Mouse (Mus musculus) forebrain, embryonic 11.5 days (tissue): ENCODE measurements around the gene Phf20. TPM values are rescaled to one million over a fixed set of nuclear protein-coding genes. Genes with fewer than 3 reads are reported as not detected.

Source experiments
- ATAC-seq: fragments of 200-750 bp; cut with Nextera tagmentation; replicated peaks from 2 replicates; pipeline ENCODE4 v1.8.0; 2017; ENCODE audit warnings: moderate TSS enrichment; ENCODE audit not compliant: low FRiP score
- DNase-seq: peaks from one replicate; pipeline ENCODE4 v3.0.0-alpha.2; 2017; ENCODE audit warnings: low spot score
- H3K27ac ChIP-seq: fragments of 300-500 bp; sonication (generic); 2 replicates; pipeline ENCODE4 v1.5.1; 2014; ENCODE audit warnings: low read depth, low read length
- H3K27me3 ChIP-seq: fragments of 300-500 bp; sonication (generic); 2 replicates; pipeline ENCODE4 v1.6.1; 2014; ENCODE audit warnings: mild to moderate bottlenecking, low read length, mixed read lengths; ENCODE audit not compliant: control insufficient read depth, insufficient read depth
- H3K36me3 ChIP-seq: fragments of 300-500 bp; sonication (generic); 2 replicates; pipeline ENCODE4 v1.6.1; 2014; ENCODE audit warnings: mild to moderate bottlenecking, low read length, moderate library complexity, mixed read lengths; ENCODE audit not compliant: control insufficient read depth, insufficient read depth
- H3K4me1 ChIP-seq: fragments of 300-500 bp; sonication (generic); replicated peaks from 2 replicates; pipeline ENCODE4 v1.6.1; 2014; ENCODE audit warnings: low read length, mixed read lengths; ENCODE audit not compliant: control insufficient read depth, insufficient read depth
- H3K4me2 ChIP-seq: fragments of 300-500 bp; sonication (generic); 2 replicates; pipeline ENCODE4 v1.6.1; 2014; ENCODE audit warnings: low read depth, mild to moderate bottlenecking, low read length, moderate library complexity, mixed read lengths; ENCODE audit not compliant: severe bottlenecking
- H3K4me3 ChIP-seq: fragments of 300-500 bp; sonication (generic); 2 replicates; pipeline ENCODE4 v1.5.1; 2014; ENCODE audit warnings: low read depth, low read length
- H3K9ac ChIP-seq: fragments of 300-500 bp; sonication (generic); 2 replicates; pipeline ENCODE4 v1.6.1; 2014; ENCODE audit warnings: low read length
- H3K9me3 ChIP-seq: fragments of 300-500 bp; sonication (generic); 2 replicates; pipeline ENCODE4 v1.6.1; 2016; ENCODE audit warnings: low read length, mixed read lengths; ENCODE audit not compliant: control insufficient read depth
- WGBS: fragments of 180-500 bp; shearing (Covaris S2); extraction: QIAGEN DNeasy Blood & Tissue Kit; methylation state at CpG from one replicate; pipeline ENCODE4 v1.1.7; 2014; 5-methylcytosine and 5-hydroxymethylcytosine counted together
- polyA plus RNA-seq: library from polyadenylated mRNA; unstranded; fragments of >200 nt; fragmentation: Nextera tagmentation; extraction: Ambion mirVana; gene quantifications from 2 replicates; pipeline ENCODE4 v1.2.1, GENCODE M21; 2014

Gene Phf20
- 87.7 and 92.9 TPM in 2 replicates for polyA plus RNA-seq

DNA sequence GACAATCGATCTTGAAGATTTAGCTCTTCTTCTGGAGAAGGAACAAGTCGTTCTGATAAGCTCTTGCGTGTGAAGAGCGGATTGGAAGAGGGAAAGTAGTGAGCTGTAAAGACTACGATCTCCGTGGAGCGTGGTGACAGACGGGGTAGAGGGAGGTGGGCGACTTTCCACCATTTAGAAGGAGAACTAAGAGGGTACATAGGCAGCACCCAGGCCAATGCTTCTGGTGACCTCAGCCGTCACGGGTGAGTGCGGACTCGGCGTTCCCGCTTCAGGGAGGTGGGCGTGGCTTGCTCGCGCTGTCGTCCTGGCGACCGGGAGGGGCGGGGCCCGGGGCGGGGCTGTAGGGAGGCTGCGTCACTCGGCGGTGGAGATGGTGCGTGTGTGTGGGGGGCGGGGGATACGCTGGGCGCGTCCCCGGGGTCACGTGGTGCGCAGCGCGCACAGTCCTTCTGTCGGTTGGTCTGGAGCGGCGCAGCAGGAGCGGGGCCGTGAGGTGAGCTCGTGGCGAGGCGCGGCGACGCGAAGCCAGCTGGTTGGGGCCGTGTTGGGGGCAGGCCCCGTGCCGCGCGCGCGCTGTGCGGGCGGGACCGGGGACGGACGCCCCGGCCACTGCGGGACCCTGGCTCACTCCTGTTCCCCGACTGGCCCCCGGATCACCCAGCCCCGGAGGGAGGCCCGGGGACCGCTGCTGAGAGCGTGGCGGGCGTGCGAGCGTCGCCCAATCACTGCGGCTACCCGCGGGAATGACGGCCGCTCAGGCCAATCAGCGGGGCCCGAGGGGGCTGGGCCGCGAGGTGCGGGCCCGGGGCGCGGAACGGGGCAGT is at the start of gene Phf20:
TSS of gene Phf20 (plus strand) at position 165 of the 827 bp plus-strand sequence.
- Histone ChIP-seq H3K27me3 (no peaks in the 10 kb centered on the region), H3K4me2 (peak within 1 kb of the TSS; percentile 76), H3K36me3 (no peaks in the 10 kb centered on the region), H3K9ac (peak within 1 kb of the TSS; percentile 87), H3K4me3 (peak within 1 kb of the TSS; percentile 68), H3K9me3 (no peaks in the 10 kb centered on the region), H3K4me1 (peaks cover 4% of the 10 kb centered on the region; the same call in 1 of the 2 replicates), H3K27ac (peak within 1 kb of the TSS; percentile 93)
- DNase-seq: peak; percentile 100
- WGBS: under 1% methylated on average over 80 of the region's 88 CpGs
- peak; percentile 98 for ATAC-seq

DNA sequence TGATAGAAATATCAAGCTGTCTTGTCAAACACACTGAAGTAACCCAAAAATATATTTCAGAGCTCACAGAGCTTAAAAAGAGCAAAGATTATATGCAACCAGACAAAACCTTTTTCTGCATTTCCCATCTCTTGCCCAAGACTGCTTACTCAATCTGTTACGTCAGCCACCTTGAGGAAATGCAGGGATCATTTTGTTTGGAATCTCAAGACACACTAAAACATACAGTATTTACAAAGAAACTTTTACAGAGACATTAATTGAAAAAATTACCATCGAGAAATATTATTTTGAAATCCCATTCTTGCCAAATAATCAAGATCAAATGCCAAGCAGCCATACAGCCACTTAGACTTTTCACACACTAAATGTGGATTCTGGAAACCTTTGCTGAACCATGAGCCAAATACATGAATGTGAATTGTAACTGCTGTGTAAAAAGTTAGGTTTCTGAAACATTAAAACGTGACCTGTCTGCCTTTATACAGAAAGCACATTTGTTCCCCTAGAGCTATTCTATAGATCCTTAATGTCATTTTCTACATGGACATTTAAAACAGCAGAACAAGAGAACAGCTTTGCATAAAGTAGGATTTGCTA is 48.9 kb upstream of the Phf20 start:
- ATAC-seq: no peak
- peaks cover 8% of the 10 kb centered on the region for H3K36me3 ChIP-seq

DNA sequence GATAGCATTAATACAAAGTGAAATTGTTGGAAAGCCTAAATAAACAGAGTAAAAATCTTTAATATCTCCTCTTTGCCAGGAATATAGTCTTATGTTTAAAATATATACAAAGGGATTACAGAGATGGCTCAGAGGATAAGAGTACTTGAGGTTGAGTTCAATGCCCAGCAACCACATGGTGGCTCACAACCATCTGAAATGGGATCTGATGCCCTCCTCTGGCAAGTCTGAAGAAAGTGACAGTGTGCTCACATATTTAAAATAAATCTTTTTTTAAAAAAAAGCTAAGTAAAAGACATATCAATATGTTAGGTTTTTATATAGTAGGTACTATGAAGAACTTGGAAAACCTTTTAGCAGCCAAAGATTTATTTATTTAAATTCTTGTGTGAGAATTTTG is 44.7 kb upstream of the Phf20 start:
- Histone ChIP-seq H3K27me3 (no peaks in the 10 kb centered on the region), H3K27ac (no peak overlapping the region), H3K4me2 (no peak overlapping the region), H3K36me3 (peaks cover 11% of the 10 kb centered on the region), H3K4me1 (no peaks in the 10 kb centered on the region), H3K9me3 (no peaks in the 10 kb centered on the region), H3K9ac (no peak overlapping the region), H3K4me3 (no peak overlapping the region)
- no peak for ATAC-seq
- DNase-seq: no peak

More for the DNA sequence above, 48.9 kb upstream of the Phf20 start:
- no peak for DNase-seq
- Histone ChIP-seq H3K4me3 (no peak overlapping the region), H3K4me1 (peaks cover 3% of the 10 kb centered on the region; the same call in 1 of the 2 replicates), H3K27ac (no peak overlapping the region), H3K4me2 (no peak overlapping the region), H3K9me3 (no peaks in the 10 kb centered on the region), H3K27me3 (no peaks in the 10 kb centered on the region), H3K9ac (no peak overlapping the region)
- 89% methylated on average over 3 of the region's 3 CpGs for WGBS

DNA sequence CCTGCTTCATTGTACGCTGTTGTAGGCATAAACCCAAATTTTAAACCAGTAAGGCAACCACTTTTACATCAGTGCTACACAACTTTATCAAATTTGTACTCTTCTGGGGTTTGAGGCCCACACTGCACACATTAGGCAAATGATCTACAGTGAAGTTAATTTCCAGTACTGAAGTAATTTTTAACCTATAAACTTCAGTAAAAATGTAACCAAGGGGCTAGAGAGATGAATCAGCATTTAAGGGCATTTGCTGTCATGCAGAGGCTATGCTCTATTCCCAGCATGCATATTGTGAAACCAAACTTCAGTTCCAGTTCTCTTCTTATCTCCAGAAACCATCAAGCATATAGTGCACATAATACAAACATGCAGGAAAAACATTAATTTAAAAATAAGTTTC is 30.8 kb upstream of the Phf20 start:
- H3K36me3 ChIP-seq: peaks cover 15% of the 10 kb centered on the region; the same call in 1 of the 2 replicates
- no peak for DNase-seq
- H3K27ac ChIP-seq: no peak overlapping the region
- H3K4me1 ChIP-seq: no peaks in the 10 kb centered on the region
- H3K27me3 ChIP-seq: no peaks in the 10 kb centered on the region
- H3K9me3 ChIP-seq: no peaks in the 10 kb centered on the region
- no peak for ATAC-seq
- H3K4me3 ChIP-seq: no peak overlapping the region
- no peak overlapping the region for H3K9ac ChIP-seq
- WGBS: 98% methylated on average over 1 of the region's 1 CpGs
- H3K4me2 ChIP-seq: no peak overlapping the region

DNA sequence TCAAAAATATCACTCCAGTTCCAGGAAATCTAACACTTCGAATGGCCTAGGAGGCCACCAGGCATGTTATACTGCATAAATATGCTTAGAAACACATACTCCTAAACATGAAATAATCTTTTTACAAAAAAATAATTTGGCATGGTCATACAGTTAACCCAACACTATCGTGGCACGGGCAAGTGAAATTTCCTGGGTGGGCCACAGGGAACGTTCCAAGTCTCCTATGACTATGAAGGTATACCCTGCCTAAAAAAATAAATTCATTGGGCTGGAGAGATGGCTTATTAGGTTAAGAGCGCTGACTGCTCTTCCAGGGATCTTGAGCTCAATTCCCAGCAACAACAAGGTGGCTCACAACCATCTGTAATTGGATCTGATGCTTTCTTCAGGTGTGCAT is 29.7 kb upstream of the Phf20 start:
- Histone ChIP-seq H3K9me3 (no peaks in the 10 kb centered on the region), H3K4me1 (no peaks in the 10 kb centered on the region), H3K9ac (no peak overlapping the region), H3K27me3 (no peaks in the 10 kb centered on the region), H3K4me2 (no peak overlapping the region), H3K27ac (no peak overlapping the region), H3K36me3 (peaks cover 15% of the 10 kb centered on the region; the same call in 1 of the 2 replicates), H3K4me3 (no peak overlapping the region)
- 94% methylated on average over 5 of the region's 5 CpGs for WGBS
- ATAC-seq (no peak), DNase-seq (no peak)

DNA sequence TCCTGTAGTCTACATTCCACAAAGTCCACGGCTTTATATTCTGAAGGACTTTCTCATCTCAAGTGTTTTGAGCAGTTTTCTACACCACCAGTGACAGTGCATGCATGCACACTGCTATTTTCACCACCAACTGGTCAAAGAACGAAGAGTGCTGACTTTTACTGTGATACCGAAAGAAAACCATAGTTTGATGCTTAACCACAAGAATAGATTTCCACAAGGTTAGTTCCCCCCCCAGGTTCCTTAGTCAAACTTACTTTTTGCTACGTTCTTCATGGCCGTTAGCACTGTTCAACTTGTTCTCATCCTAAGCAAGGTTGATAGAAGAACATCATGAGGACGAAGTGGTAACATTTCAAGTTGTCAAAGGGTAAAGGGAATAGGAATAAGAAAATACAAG is 19.2 kb upstream of the Phf20 start:
- Histone ChIP-seq H3K27ac (no peak overlapping the region), H3K9me3 (no peaks in the 10 kb centered on the region), H3K4me3 (no peak overlapping the region), H3K36me3 (peaks cover 9% of the 10 kb centered on the region; the same call in 1 of the 2 replicates), H3K4me1 (0 out of 2 replicates have a peak, but pooled peaks cover 11% of the 10 kb centered on the region), H3K27me3 (no peaks in the 10 kb centered on the region), H3K4me2 (no peak overlapping the region), H3K9ac (no peak overlapping the region)
- WGBS: 92% methylated on average over 6 of the region's 6 CpGs
- DNase-seq (no peak), ATAC-seq (no peak)

DNA sequence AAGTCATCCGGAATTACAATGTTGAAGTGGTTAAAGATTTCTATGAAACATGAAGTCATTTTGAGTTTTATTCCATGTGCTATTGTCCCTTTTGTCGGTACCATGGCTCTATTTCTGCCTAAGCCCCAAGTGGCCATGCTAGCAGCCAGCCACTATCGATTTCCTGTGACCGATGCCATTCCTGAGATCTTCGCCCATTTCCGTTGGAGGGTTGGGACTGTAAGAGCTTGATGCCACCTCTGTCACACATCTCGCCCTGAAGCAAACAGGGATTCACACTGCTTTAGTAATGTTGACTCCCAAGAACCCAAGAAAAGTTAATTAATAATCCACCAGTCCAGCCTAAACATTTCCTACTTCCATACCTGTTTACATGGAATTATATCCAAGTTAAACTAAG is 18.6 kb upstream of the Phf20 start:
- no peaks in the 10 kb centered on the region for H3K27me3 ChIP-seq
- H3K9ac ChIP-seq: no peak overlapping the region
- ATAC-seq (no peak), DNase-seq (no peak)
- no peak overlapping the region for H3K4me3 ChIP-seq
- 90% methylated on average over 7 of the region's 7 CpGs for WGBS
- 0 out of 2 replicates have a peak, but pooled peaks cover 11% of the 10 kb centered on the region for H3K4me1 ChIP-seq
- H3K4me2 ChIP-seq: no peak overlapping the region
- peaks cover 9% of the 10 kb centered on the region; the same call in 1 of the 2 replicates for H3K36me3 ChIP-seq
- no peak overlapping the region for H3K27ac ChIP-seq
- H3K9me3 ChIP-seq: no peaks in the 10 kb centered on the region

DNA sequence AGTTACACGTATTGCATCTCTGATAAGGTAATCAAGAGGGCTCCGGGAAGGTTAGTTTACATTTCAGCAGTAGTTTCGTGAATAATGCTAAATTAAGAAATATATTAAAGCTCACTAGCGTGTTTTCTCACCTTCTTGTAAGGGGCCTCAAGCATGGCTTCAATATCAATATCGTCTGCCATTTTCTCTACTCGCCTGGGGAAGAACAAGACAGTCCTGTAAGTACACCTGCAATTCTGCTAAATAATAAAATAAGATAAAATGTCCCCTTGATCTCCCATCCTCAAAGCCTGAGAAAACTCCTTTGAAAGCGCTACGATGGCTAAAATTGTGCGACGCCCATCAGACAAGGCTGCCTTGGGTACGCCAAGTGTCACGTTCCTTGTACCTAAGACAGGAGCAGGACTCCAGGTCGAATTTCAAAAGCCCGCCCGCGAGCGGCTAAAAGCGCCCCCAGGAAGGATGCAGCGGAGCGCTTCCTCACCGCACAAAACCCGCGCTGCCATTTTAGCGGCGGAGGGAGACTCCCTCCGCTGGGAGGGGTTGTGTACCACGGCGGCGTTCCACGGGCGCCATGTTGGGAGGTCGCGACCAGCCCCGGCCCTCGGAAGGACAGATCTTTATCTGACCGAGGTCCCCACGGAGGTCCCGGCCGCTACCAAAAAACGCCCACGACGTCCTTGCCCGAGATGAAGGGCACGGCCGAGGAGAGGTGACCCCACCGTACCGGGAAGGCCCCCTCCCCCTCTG is 17.0 kb upstream of the Phf20 start:
- H3K27me3 ChIP-seq: no peaks in the 10 kb centered on the region
- peak overlapping the region; percentile 100 for H3K4me3 ChIP-seq
- H3K9me3 ChIP-seq: no peaks in the 10 kb centered on the region
- WGBS: 2% methylated on average over 46 of the region's 47 CpGs
- peak overlapping the region; percentile 92 for H3K27ac ChIP-seq
- peak overlapping the region; percentile 100 for H3K9ac ChIP-seq
- peak; percentile 57 for ATAC-seq
- peaks cover 5% of the 10 kb centered on the region; the same call in 1 of the 2 replicates for H3K36me3 ChIP-seq
- 0 out of 2 replicates have a peak, but pooled peaks cover 11% of the 10 kb centered on the region for H3K4me1 ChIP-seq
- peak overlapping the region; percentile 77 for H3K4me2 ChIP-seq
- peak; percentile 89 for DNase-seq
